Mouse (Mus musculus) ovary, adult 18-20 months (tissue): ENCODE data around the gene Tcf15.

Experiments used
- DNase-seq: peaks from one replicate; pipeline ENCODE4 v3.0.0; 2022; ENCODE audit warnings: low spot score, mixed read lengths

Tcf15 gene

DNA sequence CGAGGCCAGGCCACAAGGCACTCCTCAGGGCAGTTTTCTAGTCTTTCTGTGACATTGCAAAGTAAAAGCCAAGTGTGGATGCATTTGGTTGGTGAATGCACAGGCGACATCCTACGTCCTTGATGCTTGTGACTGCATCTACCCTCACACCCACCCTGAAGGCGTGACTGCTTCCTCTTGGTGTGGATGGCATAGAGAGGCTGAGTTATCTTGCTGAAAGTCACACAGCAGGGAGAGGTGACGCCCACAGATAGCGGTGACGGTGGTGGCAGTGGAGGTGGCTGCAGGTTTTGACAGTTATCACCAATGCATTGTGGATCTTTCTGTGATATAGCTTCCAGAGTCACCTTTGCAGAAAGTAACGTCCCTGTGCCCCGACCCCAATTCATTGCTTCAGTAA is 20.5 kb upstream of the Tcf15 start:
- DNase-seq: no peak

DNA sequence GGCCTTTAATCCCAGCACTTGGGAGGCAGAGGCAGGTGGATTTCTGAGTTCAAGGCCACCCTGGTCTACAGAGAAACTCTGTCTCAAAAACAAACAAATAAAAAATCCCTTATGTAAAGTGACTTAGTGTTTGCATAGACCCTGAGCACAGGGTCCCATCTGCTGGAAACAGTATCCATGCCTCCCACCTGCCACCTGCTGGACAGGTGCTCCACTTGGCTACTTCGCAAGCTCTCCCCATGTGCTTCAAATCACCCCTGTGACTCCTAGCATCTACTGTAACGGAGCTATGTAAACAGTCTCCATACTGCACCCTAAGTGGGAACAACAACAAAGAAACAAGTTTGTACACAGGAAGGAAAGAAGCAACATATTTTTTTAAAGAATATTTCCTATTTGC is 14.8 kb upstream of the Tcf15 start:
- no peak for DNase-seq

DNA sequence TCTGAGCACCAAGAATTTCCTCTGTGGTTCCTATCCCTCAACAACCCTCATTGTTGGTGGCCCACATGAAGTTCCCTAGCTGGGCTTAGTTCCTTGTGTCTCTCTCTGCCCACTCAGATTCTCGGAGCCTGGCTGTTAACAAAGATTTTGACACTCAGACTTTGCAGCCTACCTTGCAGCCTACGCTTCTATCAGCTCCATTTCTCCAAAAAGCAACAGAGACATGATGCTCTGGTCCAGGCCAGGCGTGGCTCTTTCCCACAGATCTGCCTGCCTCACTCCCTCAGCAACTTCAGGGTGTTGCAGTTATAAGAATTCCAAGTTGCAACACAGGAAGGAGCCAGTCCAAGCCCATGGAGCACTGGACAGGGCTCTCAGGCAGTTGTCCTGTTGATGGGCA is 13.6 kb upstream of the Tcf15 start:
- DNase-seq: no peak

DNA sequence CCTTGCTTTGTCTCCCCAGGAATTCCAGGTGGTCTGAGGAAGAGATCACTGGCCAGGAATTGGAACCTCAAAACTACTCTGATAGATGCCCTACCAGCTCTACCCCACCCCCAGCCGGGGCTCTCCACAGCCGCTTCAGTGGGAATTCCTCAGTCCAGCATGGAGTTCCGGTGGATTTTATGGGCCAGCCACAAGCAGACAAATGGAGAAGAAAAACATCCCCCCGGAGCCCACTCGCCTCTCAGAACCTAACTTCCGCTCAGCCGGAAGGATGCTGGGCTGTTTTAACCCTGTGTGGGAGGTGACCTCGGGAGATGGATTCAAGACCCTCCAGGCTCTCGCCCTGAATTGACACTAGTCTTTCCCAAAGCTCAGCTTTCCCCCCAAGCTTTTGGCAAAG is 11.3 kb upstream of the Tcf15 start:
- DNase-seq: no peak

DNA sequence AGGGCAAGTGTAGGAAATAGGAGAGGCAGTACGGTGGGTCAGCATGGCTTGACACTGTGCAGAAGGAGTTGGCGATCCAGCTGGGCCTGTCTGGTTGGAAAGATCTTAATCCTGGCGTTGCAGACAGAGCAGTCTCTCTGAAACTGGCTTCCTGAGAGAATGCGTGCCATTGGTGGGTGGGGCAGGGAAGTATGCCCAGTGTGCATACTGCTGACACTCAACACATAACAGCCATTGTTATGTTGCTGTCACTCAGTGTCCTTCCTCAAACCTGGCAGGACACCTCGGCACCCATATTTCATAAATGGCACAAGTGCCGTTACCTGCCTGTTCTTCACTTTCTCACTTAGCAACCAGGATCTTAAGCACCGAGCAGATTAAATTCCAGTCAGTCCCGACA is 10.7 kb upstream of the Tcf15 start:
- DNase-seq: no peak

DNA sequence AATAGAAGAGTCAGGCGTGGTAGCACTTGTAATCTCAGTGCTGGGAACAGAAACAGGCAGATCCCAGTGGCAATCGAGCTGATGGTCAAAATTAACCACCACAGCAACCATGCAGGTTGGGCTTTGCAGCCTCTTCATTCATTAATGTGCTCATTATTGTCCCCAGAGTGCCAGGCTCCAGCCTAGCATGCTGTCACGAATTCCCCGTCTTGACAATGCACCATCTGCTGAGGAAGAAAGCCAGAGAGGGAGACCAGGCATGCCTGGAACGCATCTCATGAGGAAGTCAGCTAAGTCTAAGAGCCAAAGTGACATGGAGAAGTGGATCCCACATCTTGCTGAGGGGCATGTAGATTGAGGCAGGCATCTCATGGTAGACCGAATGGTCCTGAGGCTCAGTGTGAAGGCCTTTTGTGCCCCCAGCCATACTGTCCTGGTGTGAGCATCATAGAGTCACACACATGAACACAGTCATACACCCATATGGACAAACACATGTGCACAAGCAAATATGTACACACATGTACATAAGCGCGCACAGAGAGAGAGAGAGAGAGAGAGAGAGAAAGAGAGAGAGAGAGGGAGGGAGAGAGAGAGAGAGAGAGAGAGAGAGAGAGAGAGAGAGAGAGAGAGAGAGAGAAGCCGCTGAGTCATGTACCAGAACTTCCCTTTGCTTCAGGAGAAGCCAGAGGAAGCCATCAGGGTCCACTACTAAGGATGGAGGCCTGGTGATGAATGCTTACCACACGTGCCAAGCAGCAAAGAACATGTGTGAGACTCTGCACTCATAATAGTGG is 4.0 kb upstream of the Tcf15 start:
- no peak for DNase-seq

DNA sequence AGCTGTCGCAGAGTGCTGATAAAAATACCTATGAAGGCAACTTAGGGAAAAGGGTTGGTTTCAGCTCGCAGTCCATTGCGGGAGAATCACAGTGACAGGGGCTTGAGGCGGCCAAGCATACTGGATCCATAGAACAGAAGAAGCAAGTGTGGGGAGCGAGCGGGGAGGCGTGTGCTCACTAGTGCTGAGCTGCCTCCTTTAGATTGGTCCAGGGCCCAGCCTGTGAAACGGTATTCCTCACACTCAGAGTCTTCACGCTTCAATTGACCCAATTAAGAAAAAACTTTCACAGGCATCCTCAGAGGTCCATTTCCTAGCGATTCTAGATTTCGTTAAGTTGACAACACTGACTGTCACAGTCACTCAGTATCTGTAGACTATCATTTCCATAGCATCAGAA is 2.4 kb upstream of the Tcf15 start:
- DNase-seq: no peak

DNA sequence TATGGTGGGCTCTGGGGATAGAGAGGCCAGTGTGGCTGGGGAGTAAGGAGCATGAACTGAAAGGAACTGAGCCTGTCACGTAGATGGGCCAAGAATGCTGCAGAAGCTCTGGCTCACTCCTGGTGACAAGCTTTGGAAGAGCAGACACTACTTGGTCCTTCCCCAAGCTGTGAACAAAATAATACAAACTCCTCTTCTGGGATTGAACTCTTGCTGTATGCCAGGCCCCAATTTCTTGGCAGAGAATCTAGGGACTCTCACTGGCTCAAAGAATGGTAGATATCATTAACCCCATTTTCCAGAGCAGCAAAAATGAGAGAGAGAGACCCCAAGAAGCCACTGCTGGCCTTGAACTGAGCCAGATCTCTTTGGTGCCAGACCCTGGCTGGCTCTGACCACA is 1.9 kb upstream of the Tcf15 start:
- no peak for DNase-seq

DNA sequence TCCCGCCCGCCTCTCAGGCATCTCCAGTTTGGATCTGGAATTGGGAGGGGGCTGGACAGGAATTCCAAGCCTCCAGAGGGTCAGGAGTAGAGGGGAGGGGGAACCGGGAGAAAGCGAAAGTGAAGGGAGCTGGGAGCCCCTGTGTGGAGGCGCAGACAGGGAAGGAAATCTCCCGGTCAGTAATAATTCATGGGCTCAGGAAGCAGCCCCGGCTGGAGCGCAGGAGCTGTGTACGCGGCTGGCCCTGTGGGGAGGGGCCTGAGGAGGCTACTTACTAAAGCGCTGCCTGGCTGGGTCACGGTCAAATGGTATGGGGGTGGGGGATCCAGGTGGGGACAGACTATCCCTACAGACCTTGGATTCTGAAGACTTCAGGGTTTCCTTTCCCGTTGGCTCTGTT is 1.3 kb upstream of the Tcf15 start:
- DNase-seq: no peak

DNA sequence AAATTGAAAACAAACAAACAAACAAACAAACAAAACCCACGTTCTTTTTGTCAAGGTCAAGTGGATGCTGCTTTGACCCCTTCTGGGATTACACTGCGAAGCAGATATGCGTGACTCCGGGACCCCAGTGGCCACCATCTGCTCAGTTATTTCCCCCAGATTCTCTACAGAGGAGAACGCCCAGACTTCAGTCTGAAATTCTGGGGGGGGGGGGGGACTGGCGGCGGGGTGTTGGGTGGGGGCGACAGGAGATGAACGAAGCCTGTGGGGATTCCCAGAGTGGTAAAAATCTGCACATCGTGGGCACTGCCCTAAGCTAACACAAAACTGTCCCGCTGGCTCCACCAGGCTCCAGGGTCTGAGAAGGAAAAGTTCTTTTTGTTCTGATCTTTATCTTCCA is 790 bp upstream of the Tcf15 start:
- DNase-seq: no peak

DNA sequence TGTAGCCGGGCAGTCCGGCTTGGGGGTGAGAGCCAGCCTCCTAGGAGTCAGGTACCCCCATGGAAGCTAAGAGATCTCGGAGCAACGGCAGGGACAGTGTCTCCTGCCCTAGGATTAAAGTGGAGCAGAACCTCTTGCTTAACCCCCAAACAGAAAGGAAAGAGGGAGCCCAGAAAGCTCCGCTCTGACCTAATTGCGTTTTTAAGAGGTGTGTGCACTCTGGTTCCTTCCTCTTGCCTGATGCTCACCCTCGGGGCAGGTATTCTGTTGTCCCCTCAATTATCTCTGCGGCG is 743 bp downstream of the Tcf15 start:
- DNase-seq: no peak

DNA sequence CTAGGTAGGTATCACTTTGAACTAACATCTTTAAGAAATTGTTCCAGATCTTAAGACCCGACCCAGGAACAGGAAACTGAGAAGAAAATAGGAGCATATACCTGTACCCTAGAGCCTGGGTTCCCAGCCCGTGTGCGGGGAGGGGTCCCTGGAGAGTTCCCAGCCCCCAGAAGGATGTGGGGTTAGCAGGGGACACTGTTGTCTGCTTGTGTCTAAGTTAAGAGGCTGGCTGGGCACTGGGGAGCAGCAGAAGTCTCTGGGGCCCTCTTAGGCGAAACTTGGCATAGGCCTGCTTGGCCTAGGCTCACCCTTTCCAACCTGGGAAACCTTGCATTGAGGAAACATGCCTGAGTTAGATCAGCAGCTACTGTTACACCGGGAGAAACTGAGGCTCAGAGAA is 1.1 kb downstream of the Tcf15 start:
- no peak for DNase-seq

DNA sequence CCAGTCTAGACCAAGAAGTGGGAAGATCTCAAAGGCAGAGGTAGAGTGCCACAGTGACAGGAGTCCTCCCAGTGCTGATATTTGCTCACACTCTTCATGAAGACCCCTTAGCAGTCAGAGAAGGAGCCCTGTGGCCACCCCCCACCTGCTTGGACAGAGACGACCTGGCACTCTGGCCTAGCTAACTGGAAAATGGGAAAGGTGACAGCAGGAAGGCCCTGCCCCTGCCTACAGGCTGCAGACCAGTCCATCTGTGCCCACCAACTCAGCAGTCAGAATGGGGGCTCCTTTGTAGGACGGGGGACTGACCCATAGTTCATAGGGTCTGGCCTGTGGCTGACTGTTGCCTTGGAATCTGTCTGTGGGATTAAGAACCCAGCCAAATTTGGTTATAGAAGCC is 2.4 kb downstream of the Tcf15 start:
- no peak for DNase-seq

DNA sequence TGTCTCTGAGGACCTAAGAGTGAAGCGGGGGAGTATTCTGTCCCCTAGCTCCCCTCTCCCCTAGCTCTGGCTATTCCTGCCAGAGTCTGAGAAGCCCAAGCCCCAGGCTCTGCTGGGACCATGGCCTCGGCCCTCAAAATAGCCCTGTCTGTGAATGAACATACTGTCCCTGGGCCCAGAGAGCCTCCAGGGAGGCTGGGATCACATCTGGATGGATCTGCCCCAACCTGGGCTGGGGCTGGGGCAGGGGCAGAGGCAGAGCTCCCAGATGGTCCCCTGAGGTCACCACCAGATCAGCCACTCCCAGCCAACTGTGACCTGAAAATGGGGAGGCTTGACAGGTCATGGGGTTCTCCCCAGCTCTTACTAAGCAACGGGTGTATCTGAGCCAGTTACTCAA is 3.7 kb downstream of the Tcf15 start:
- DNase-seq: no peak

DNA sequence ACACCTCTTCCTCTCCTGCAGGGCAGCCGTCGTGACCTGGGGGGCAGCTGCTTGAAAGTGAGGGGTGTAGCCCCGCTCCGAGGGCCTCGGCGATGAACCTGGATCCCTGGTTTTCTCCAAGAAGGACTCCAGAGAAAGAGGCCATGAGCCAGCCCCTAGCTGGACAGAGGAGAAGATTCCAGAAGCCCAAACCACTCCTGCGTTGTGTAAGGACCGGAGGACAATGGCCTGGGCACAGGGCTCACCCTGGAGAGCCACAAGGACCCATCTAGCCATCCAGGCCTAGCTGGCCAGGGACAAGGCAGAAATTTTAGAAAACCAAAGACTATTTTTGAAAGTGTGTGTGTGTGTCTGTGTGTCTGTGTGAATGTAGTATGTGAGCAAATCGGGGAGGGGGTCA is 5.3 kb downstream of the Tcf15 start:
- no peak for DNase-seq

DNA sequence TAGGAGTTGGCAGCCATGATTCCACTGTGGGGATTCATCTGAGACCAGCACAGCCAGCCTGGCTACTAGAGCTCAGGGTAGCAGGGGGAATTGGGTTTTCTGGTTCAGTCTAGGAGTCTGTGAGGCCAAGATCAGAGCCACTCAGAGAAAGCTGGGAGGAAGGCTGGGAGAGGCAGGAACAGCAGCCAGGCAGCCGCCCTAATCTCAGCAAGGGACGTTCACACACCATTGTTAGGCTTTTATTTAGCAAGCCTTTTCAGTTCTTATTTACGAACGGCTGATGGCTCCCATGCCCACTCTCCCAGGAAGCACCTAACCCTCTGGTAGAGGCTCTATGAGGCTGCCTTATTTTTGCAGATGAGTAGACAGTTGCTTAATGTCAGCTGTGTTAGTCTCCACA is 6.5 kb downstream of the Tcf15 start:
- DNase-seq: no peak

DNA sequence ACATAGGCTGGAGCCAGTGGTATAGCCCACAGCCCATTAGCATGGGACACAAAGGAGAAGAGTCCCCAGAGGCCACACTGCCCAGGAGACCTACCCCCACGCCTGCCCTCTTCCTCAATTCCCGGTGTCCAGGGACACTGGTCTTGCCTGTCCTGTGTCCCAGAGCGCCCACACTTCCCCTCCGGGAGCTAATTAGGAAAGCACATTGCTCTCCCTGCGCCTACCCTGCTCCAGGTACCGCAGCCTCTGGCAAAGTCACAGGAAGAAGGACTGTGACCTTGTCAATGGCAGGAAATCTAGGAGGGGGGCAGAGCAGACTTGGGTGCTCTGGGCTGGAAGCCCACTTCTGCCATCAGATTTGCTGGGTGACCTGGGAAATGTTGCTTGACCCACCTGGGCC is 7.0 kb downstream of the Tcf15 start:
- DNase-seq: no peak

DNA sequence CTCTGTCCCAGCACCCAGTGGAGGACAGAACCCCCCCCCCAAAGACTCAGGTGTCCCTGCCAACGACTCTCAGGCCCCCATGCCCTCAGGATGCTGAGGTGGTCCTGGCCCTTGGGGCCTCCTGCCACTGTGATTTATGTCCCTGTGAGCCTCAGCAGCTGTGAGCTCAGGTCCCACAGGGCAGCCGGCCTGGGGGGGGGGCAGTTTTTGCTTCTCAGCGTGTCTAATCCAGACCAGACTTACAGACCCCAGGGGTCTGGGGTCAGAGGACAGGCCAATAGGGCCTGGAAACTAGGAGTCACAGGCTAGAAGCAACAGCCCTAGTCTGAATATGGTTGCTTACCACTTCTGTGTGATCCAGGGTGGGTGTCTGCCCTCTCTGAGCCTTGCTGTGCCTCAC is 10.0 kb downstream of the Tcf15 start:
- DNase-seq: no peak

DNA sequence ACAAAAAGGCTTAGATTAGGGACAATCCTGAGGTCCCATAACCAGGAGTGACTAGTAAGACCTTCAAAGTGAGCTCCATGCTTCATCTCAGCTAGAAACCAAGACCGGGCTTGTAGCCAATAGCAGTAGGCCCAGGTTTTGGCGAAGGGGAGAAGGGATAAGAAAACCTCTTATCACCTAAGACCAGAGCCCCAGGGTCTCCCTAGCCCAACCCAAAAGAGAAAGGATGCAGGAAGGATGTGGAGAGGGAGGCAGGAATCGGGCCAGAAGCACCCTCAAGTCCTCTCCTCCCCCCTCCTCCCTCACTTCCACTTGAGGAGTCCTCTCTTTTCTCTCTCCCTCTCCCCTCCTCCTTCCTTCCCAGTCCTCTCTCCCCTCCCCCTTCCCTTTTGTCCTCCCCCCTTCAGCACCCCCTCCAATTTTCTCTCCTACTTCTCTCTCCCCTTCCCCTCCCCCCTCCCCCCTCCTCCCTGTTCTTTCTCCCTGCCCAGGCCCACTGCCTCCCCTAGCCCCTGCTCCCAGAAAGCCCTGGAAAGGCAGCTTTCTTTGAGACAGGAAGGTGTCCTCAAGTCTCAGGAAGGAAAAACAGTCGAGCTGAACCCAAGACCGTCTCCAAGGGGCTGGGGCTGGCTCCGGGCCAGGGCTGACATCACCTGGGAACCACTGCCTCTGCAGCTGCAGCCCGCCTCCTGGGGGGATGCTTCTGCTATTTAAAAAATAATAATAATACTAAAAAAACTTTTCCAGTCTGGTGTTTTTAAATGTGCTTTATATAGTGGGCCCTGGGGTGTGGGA is 12.2 kb downstream of the Tcf15 start:
- DNase-seq: no peak

DNA sequence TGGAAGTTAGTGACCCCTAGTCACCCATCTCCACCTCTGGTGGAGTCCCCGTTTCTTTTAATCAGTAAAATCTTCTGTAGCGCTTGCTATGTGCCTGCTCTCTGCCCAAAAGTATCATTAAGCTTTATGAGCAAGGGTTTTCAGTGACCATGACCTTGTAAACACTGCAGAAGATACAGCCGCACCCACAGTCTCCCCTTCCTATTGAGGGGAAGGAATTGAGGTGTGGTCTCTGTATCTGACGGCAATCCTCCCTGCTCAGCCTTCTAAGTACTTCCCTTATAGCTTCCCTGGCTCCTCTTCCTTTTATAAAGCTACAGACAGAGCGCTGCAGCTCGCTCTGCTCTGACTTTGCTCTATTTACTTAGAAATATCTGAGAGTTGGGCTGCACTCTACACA is 13.1 kb downstream of the Tcf15 start:
- no peak for DNase-seq

DNA sequence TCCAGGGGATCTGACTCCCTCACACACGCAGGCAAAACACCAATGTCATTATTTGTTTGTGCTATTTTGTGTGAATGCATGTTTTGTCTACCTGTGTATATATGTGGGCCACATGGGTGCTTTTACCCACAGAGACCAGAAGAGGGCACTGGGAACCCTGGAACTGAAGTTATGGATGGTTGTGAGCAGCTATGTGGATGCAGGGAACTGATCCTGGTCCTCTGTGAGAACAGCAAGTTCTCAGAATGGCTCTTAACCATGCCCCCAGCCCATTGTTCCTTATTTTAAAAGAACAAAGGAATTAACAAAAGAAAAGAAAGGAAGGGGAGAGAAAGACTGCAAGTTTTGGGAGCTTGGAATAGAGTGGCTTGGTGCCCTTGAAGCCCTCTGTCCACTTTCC is 16.1 kb downstream of the Tcf15 start:
- no peak for DNase-seq

DNA sequence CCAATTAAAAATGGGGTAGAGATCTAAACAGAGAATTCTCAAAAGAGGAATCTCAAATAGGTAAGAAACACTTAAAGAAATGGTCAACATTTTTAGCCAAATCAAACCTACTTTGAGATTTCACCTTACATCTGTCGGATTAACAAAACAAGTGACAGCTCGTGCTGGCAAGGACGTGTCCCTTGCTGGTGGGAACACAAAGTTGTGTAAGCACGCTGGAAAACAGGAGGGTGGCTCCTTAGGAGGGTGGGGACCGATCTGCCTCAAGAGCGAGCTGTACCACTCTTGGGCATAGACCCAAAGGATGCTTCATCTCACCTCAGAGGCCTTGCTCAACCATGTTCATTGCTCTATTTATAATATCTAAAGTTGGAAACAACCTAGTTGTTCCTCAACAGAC is 22.9 kb downstream of the Tcf15 start:
- DNase-seq: no peak

DNA sequence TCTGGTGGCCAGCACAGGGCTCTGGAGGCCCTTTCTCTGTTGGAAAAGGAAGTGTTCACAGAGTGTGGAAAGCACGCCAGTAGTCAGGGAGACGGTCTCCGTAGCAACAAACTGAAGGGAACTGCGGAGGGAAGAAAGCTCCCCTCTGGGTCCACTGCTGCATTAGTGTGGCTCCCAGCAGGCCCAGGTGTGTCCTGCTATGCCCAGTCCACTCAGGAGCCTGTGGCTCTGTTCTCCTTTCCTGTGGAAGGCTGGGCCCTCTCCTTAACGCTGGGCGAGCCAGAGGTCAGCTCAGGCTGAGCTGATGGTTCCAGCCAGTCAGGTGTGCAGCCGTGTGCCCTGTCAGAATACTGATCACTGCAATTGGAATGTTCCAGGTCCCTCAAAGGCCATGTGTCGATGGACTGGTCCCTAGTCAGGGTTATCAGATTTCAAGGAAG is 24.5 kb downstream of the Tcf15 start:
- no peak for DNase-seq

DNA sequence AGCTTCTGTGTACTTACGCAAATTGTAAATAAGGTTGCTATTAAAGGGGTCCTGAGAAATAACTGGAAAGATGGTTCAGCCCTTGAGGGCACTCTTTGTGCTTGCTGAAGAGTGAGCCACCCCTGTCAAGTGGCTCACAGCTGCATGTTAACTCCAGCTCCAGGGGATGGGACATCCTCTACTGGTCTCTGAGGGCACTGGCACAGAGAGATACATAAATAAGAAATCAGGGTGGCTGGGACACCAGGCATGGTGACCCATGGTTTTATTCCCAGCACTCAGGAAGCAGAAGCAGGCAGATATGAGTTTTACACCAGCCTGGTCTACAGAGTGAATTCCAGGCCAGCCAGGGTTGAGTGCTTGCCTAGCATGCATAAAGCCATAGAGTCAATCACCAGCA is 26.0 kb downstream of the Tcf15 start:
- DNase-seq: no peak
